Mouse (Mus musculus) ES-E14 (cell line): ENCODE results near the gene Myom1.

ENCODE experiments used
- CHD2 ChIP-seq: IDR thresholded peaks from 2 replicates; pipeline ENCODE4 v1.6.1; 2014; ENCODE audit warnings: mild to moderate bottlenecking, low read depth, low read length, inconsistent platforms
- HCFC1 ChIP-seq: IDR thresholded peaks from 2 replicates; pipeline ENCODE4 v1.6.1; 2012; ENCODE audit warnings: low read length, inconsistent platforms, borderline replicate concordance; ENCODE audit not compliant: insufficient read depth
- ZC3H11A ChIP-seq: IDR thresholded peaks from 2 replicates; pipeline ENCODE4 v1.6.1; 2012; ENCODE audit warnings: low read depth, mild to moderate bottlenecking, inconsistent platforms, low read length, borderline replicate concordance
- ZNF384 ChIP-seq: IDR thresholded peaks from 2 replicates; pipeline ENCODE4 v1.6.1; 2012; ENCODE audit warnings: low read depth, low read length, inconsistent platforms

GRCm38 (mm10) chr17:71132221-71132620, 129.8 kb downstream of the Myom1 start:
- TF ChIP-seq ZC3H11A, result no peak
- no peak for TF ChIP-seq ZNF384
- TF ChIP-seq HCFC1, result no peak
- TF ChIP-seq CHD2, result no peak
